Mouse (Mus musculus) forelimb bud, embryonic 11.5 days (tissue): ENCODE measurements around the gene Dennd6b.

Experiments used
- DNase-seq: peaks from one replicate; pipeline ENCODE4 v3.0.0-alpha.2; 2012; ENCODE audit warnings: low read depth, low spot score

The Dennd6b gene

GRCm38 (mm10) chr15:89181561-89182270 lies 14.6 kb downstream of the Dennd6b start:
- no peak for DNase-seq

- peak; percentile 84 for DNase-seq
Observed at GRCm38 (mm10) chr15:89180571-89181229, 15.6 kb downstream of the Dennd6b start, which contains the start of gene Plxnb2. Plxnb2 (minus strand) TSS chr15:89180788.

- no peak for DNase-seq
Observed at GRCm38 (mm10) chr15:89180081-89180541, 16.2 kb downstream of the Dennd6b start.

GRCm38 (mm10) chr15:89179630-89179964 lies 16.7 kb downstream of the Dennd6b start:
- DNase-seq = no peak

GRCm38 (mm10) chr15:89178954-89179629 lies 17.2 kb downstream of the Dennd6b start:
- DNase-seq = peak; percentile 52

GRCm38 (mm10) chr15:89178260-89178860 lies 17.9 kb downstream of the Dennd6b start:
- DNase-seq = no peak

GRCm38 (mm10) chr15:89177576-89178259 lies 18.6 kb downstream of the Dennd6b start:
- no peak for DNase-seq

GRCm38 (mm10) chr15:89177121-89177520 lies 19.2 kb downstream of the Dennd6b start:
- no peak for DNase-seq

GRCm38 (mm10) chr15:89175411-89176155 lies 20.7 kb downstream of the Dennd6b start:
- DNase-seq = no peak

- no peak for DNase-seq
Observed at GRCm38 (mm10) chr15:89174889-89175339, 21.4 kb downstream of the Dennd6b start.

GRCm38 (mm10) chr15:89173906-89174214 lies 22.4 kb downstream of the Dennd6b start:
- peak; percentile 61 for DNase-seq

- no peak for DNase-seq
Observed at GRCm38 (mm10) chr15:89173024-89173905, 23.0 kb downstream of the Dennd6b start.

GRCm38 (mm10) chr15:89172276-89172935 lies 23.9 kb downstream of the Dennd6b start:
- DNase-seq = no peak

GRCm38 (mm10) chr15:89171526-89172051 lies 24.7 kb downstream of the Dennd6b start:
- no peak for DNase-seq

GRCm38 (mm10) chr15:89170102-89170501 lies 26.2 kb downstream of the Dennd6b start:
- DNase-seq = no peak

GRCm38 (mm10) chr15:89169431-89169830 lies 26.9 kb downstream of the Dennd6b start:
- peak; percentile 89 for DNase-seq

GRCm38 (mm10) chr15:89168922-89169321 lies 27.4 kb downstream of the Dennd6b start:
- DNase-seq = no peak

GRCm38 (mm10) chr15:89165478-89165877 lies 30.8 kb downstream of the Dennd6b start:
- DNase-seq = no peak

- no peak for DNase-seq
Observed at GRCm38 (mm10) chr15:89161397-89161796, 34.9 kb downstream of the Dennd6b start.
